Mouse (Mus musculus): Measurements from ENCODE around the gene Capn7. TPM values are rescaled to one million over a fixed set of nuclear protein-coding genes. Genes with fewer than 3 reads are reported as not detected.
A peak's percentile ranks its signal among the peaks of the same experiment; 100 is the strongest.

The Capn7 gene
- total RNA-seq, 2 experiments from 2014 or later = 60.9 to 61.4 TPM

GRCm38 (mm10) chr14:31362236-31362635, 25.8 kb downstream of the Capn7 start:
- no peak for DNase-seq
- intact Hi-C loops (cut with DNase I) = loop anchor here (10.0 kb wide), 1 partner anchor 327 kb away; no protein-coding TSS in a partner anchor

- no peak for DNase-seq
- intact Hi-C loops (cut with DNase I) = loop anchor here (10.0 kb wide), 1 partner anchor 330 kb away; no protein-coding TSS in a partner anchor
Measured at GRCm38 (mm10) chr14:31364589-31364988, 28.2 kb downstream of the Capn7 start.

GRCm38 (mm10) chr14:31365350-31365749, 28.9 kb downstream of the Capn7 start:
- peak; percentile 85 for DNase-seq
- intact Hi-C loops (cut with DNase I) = loop anchor here (10.0 kb wide), 1 partner anchor 331 kb away; no protein-coding TSS in a partner anchor

GRCm38 (mm10) chr14:31367951-31368350, 31.5 kb downstream of the Capn7 start:
- intact Hi-C loops (cut with DNase I) = loop anchor here (10.0 kb wide), 1 partner anchor 333 kb away; no protein-coding TSS in a partner anchor
- no peak for DNase-seq

GRCm38 (mm10) chr14:31369377-31369776, 32.9 kb downstream of the Capn7 start:
- intact Hi-C loops (cut with DNase I) = loop anchor here (10.0 kb wide), 1 partner anchor 335 kb away; no protein-coding TSS in a partner anchor
- no peak for DNase-seq

GRCm38 (mm10) chr14:31374390-31374789, 38.0 kb downstream of the Capn7 start:
- no peak for DNase-seq
- intact Hi-C loops (cut with DNase I) = no loop called here

- DNase-seq = no peak
- intact Hi-C loops (cut with DNase I) = no loop called here
Measured at GRCm38 (mm10) chr14:31376331-31376730, 39.9 kb downstream of the Capn7 start.

GRCm38 (mm10) chr14:31382276-31382675, 45.8 kb downstream of the Capn7 start:
- intact Hi-C loops (cut with DNase I) = loop anchor here (5.0 kb wide), 1 partner anchor 90 kb away; no protein-coding TSS in a partner anchor
- DNase-seq = no peak

- intact Hi-C loops (cut with DNase I) = loop anchor here (5.0 kb wide), 1 partner anchor 89 kb away; no protein-coding TSS in a partner anchor
- peak; percentile 81 for DNase-seq
Measured at GRCm38 (mm10) chr14:31383470-31384050, 47.1 kb downstream of the Capn7 start.

GRCm38 (mm10) chr14:31384366-31385323, 48.2 kb downstream of the Capn7 start:
- intact Hi-C loops (cut with DNase I) = loop anchor here (5.0 kb wide), 1 partner anchor 88 kb away; no protein-coding TSS in a partner anchor
- peak; percentile 63 for DNase-seq

GRCm38 (mm10) chr14:31385406-31385805, 49.0 kb downstream of the Capn7 start:
- DNase-seq = no peak
- intact Hi-C loops (cut with DNase I) = no loop called here

- peak; percentile 82 for DNase-seq
- intact Hi-C loops (cut with DNase I) = no loop called here
Measured at GRCm38 (mm10) chr14:31385977-31386697, 49.7 kb downstream of the Capn7 start.

GRCm38 (mm10) chr14:31387301-31387981, 51.0 kb downstream of the Capn7 start:
- intact Hi-C loops (cut with DNase I) = no loop called here
- DNase-seq = peak; percentile 62

GRCm38 (mm10) chr14:31388086-31388872, 51.8 kb downstream of the Capn7 start:
- intact Hi-C loops (cut with DNase I) = no loop called here

GRCm38 (mm10) chr14:31389421-31390147, 53.1 kb downstream of the Capn7 start:
- intact Hi-C loops (cut with DNase I) = loop anchor here (5.0 kb wide), 1 partner anchor 48 kb away; the partner anchor contains the start of gene Sh3bp5
- no peak for DNase-seq

More at GRCm38 (mm10) chr14:31388086-31388872, 51.8 kb downstream of the Capn7 start:
- peak; percentile 46 for DNase-seq

GRCm38 (mm10) chr14:31392300-31392699, 55.9 kb downstream of the Capn7 start:
- intact Hi-C loops (cut with DNase I) = loop anchor here (5.0 kb wide), 1 partner anchor 45 kb away; the partner anchor contains the start of gene Sh3bp5
- no peak for DNase-seq

- peak; percentile 48 for DNase-seq
Measured at GRCm38 (mm10) chr14:31392873-31393545, 56.6 kb downstream of the Capn7 start.

GRCm38 (mm10) chr14:31393546-31393890, 57.1 kb downstream of the Capn7 start:
- intact Hi-C loops (cut with DNase I) = loop anchor here (5.0 kb wide), 1 partner anchor 44 kb away; the partner anchor contains the start of gene Sh3bp5
- no peak for DNase-seq

More at GRCm38 (mm10) chr14:31392873-31393545, 56.6 kb downstream of the Capn7 start:
- intact Hi-C loops (cut with DNase I) = loop anchor here (5.0 kb wide), 1 partner anchor 44 kb away; the partner anchor contains the start of gene Sh3bp5

All from left cerebral cortex, postnatal 4 days (tissue).